Mouse (Mus musculus) bone marrow macrophage, adult 2 months (primary cell): ENCODE results near the gene Ppcdc.

Source experiments
- CTCF ChIP-seq: IDR thresholded peaks from 2 replicates; pipeline ENCODE4 v1.5.1; 2012; ENCODE audit warnings: low read depth, mild to moderate bottlenecking, low read length, moderate library complexity
- POLR2A ChIP-seq: IDR thresholded peaks from 2 replicates; pipeline ENCODE4 v1.6.1; 2012; ENCODE audit warnings: mild to moderate bottlenecking, low read depth, low read length, borderline replicate concordance

- no peak for TF ChIP-seq POLR2A
- TF ChIP-seq CTCF, result no peak
Measured at GRCm38 (mm10) chr9:57421688-57422111, 18.2 kb downstream of the Ppcdc start.
